Mouse (Mus musculus) embryonic facial prominence, embryonic 10.5 days (tissue): Measurements from ENCODE around the gene A730061H03Rik. TPM values are rescaled to one million over a fixed set of nuclear protein-coding genes. Genes with fewer than 3 reads are reported as not detected.

Experiments used
- DNase-seq: peaks from one replicate; pipeline ENCODE4 v3.0.0-alpha.2; 2017; ENCODE audit warnings: low spot score
- H3K27ac ChIP-seq: fragments of 300-500 bp; sonication (generic); replicated peaks from 2 replicates; pipeline ENCODE4 v1.5.1; 2016; ENCODE audit warnings: mild to moderate bottlenecking
- H3K27me3 ChIP-seq: fragments of 300-500 bp; sonication (generic); replicated peaks from 2 replicates; pipeline ENCODE4 v1.6.1; 2016; ENCODE audit warnings: low read depth, mild to moderate bottlenecking; ENCODE audit not compliant: poor library complexity, severe bottlenecking
- H3K36me3 ChIP-seq: fragments of 300-500 bp; sonication (generic); replicated peaks from 2 replicates; pipeline ENCODE4 v1.6.1; 2016; ENCODE audit warnings: mild to moderate bottlenecking, moderate library complexity
- H3K4me1 ChIP-seq: fragments of 300-500 bp; sonication (generic); 2 replicates; pipeline ENCODE4 v1.6.1; 2016
- H3K4me3 ChIP-seq: fragments of 300-500 bp; sonication (generic); 2 replicates; pipeline ENCODE4 v1.5.1; 2016; ENCODE audit warnings: mild to moderate bottlenecking, moderate library complexity
- H3K9me3 ChIP-seq: fragments of 300-500 bp; sonication (generic); 2 replicates; pipeline ENCODE4 v1.6.1; 2016; ENCODE audit warnings: mild to moderate bottlenecking
- WGBS: fragments of 180-500 bp; shearing (Covaris S2); methylation state at CpG from one replicate; pipeline ENCODE4 v1.1.7; 2016; 5-methylcytosine and 5-hydroxymethylcytosine counted together
- polyA plus RNA-seq: library from polyadenylated mRNA; unstranded; fragments of >200 nt; fragmentation: Nextera tagmentation; extraction: Ambion mirVana; gene quantifications from 2 replicates; pipeline ENCODE4 v1.2.1, GENCODE M21; 2016

A730061H03Rik gene
- not detected in 2 replicates for polyA plus RNA-seq

GRCm38 (mm10) chr14:55560202-55561073 lies at the start of gene A730061H03Rik:
A730061H03Rik (minus strand) TSS chr14:55560406.
- Histone ChIP-seq H3K36me3 (peaks cover 25% of the 10 kb centered on the region), H3K27ac (peak within 1 kb of the TSS; percentile 95), H3K27me3 (no peaks in the 10 kb centered on the region), H3K4me1 (peaks cover 26% of the 10 kb centered on the region), H3K4me3 (peak within 1 kb of the TSS; percentile 79), H3K9me3 (no peaks in the 10 kb centered on the region)
- peak; percentile 98 for DNase-seq
- under 1% methylated on average over 51 of the region's 51 CpGs for WGBS

GRCm38 (mm10) chr14:55608339-55608738 lies 48.1 kb upstream of the A730061H03Rik start:
- H3K4me1 ChIP-seq: peaks cover 14% of the 10 kb centered on the region
- H3K27me3 ChIP-seq: no peaks in the 10 kb centered on the region
- WGBS: 92% methylated on average over 6 of the region's 6 CpGs
- H3K9me3 ChIP-seq: no peaks in the 10 kb centered on the region
- H3K36me3 ChIP-seq: peaks cover 65% of the 10 kb centered on the region
- no peak overlapping the region for H3K4me3 ChIP-seq
- H3K27ac ChIP-seq: no peak overlapping the region
- DNase-seq: no peak

- H3K27ac ChIP-seq: no peak overlapping the region
- no peak overlapping the region for H3K4me3 ChIP-seq
- H3K9me3 ChIP-seq: no peaks in the 10 kb centered on the region
- peaks cover 20% of the 10 kb centered on the region for H3K4me1 ChIP-seq
- peaks cover 89% of the 10 kb centered on the region for H3K36me3 ChIP-seq
- no peak for DNase-seq
- 93% methylated on average over 16 of the region's 16 CpGs for WGBS
- no peaks in the 10 kb centered on the region for H3K27me3 ChIP-seq
Measured at GRCm38 (mm10) chr14:55605743-55606459, 45.7 kb upstream of the A730061H03Rik start.

GRCm38 (mm10) chr14:55604823-55605222 lies 44.6 kb upstream of the A730061H03Rik start:
- peak overlapping the region; percentile 46; the same call in 1 of the 2 replicates for H3K4me3 ChIP-seq
- no peaks in the 10 kb centered on the region for H3K27me3 ChIP-seq
- H3K36me3 ChIP-seq: peaks cover 95% of the 10 kb centered on the region
- DNase-seq: no peak
- peaks cover 20% of the 10 kb centered on the region for H3K4me1 ChIP-seq
- WGBS: 90% methylated on average over 11 of the region's 11 CpGs
- no peak overlapping the region for H3K27ac ChIP-seq
- H3K9me3 ChIP-seq: no peaks in the 10 kb centered on the region

- WGBS: 19% methylated on average over 19 of the region's 19 CpGs
- Histone ChIP-seq H3K4me1 (peaks cover 20% of the 10 kb centered on the region), H3K27ac (peak overlapping the region; percentile 74), H3K36me3 (peaks cover 95% of the 10 kb centered on the region), H3K27me3 (no peaks in the 10 kb centered on the region), H3K9me3 (no peaks in the 10 kb centered on the region), H3K4me3 (peak overlapping the region; percentile 46)
- DNase-seq: peak; percentile 87
Measured at GRCm38 (mm10) chr14:55603633-55604576, 43.7 kb upstream of the A730061H03Rik start.

GRCm38 (mm10) chr14:55603271-55603632 lies 43.0 kb upstream of the A730061H03Rik start, which contains the start of gene Irf9:
Irf9 (plus strand) TSS chr14:55603571.
- DNase-seq: no peak
- Histone ChIP-seq H3K27me3 (no peaks in the 10 kb centered on the region), H3K4me3 (peak within 1 kb of the TSS; percentile 46), H3K4me1 (peaks cover 20% of the 10 kb centered on the region), H3K9me3 (no peaks in the 10 kb centered on the region), H3K36me3 (peaks cover 95% of the 10 kb centered on the region), H3K27ac (peak within 1 kb of the TSS; percentile 74)
- WGBS: 89% methylated on average over 7 of the region's 7 CpGs

GRCm38 (mm10) chr14:55598521-55599390 lies 38.5 kb upstream of the A730061H03Rik start:
- no peak for DNase-seq
- WGBS: 94% methylated on average over 21 of the region's 21 CpGs

GRCm38 (mm10) chr14:55596036-55596690 lies 36.0 kb upstream of the A730061H03Rik start:
- WGBS: 86% methylated on average over 13 of the region's 13 CpGs
- no peak overlapping the region for H3K4me3 ChIP-seq
- peaks cover 82% of the 10 kb centered on the region for H3K36me3 ChIP-seq
- no peaks in the 10 kb centered on the region for H3K9me3 ChIP-seq
- H3K27me3 ChIP-seq: no peaks in the 10 kb centered on the region
- no peak overlapping the region for H3K27ac ChIP-seq
- peaks cover 18% of the 10 kb centered on the region for H3K4me1 ChIP-seq
- DNase-seq: no peak

More at GRCm38 (mm10) chr14:55598521-55599390, 38.5 kb upstream of the A730061H03Rik start:
- Histone ChIP-seq H3K27me3 (no peaks in the 10 kb centered on the region), H3K9me3 (no peaks in the 10 kb centered on the region), H3K4me1 (peaks cover 10% of the 10 kb centered on the region), H3K4me3 (no peak overlapping the region), H3K27ac (no peak overlapping the region), H3K36me3 (peaks cover 100% of the 10 kb centered on the region)

- Histone ChIP-seq H3K27me3 (no peaks in the 10 kb centered on the region), H3K36me3 (peaks cover 64% of the 10 kb centered on the region), H3K9me3 (no peaks in the 10 kb centered on the region), H3K27ac (peak overlapping the region; percentile 92), H3K4me1 (peaks cover 28% of the 10 kb centered on the region), H3K4me3 (peak overlapping the region; percentile 70)
- 8% methylated on average over 16 of the region's 16 CpGs for WGBS
- peak; percentile 18 for DNase-seq
Measured at GRCm38 (mm10) chr14:55592226-55592625, 32.0 kb upstream of the A730061H03Rik start.

- Histone ChIP-seq H3K27me3 (no peaks in the 10 kb centered on the region), H3K9me3 (no peaks in the 10 kb centered on the region), H3K36me3 (peaks cover 60% of the 10 kb centered on the region), H3K4me3 (peak within 1 kb of the TSS; percentile 70), H3K4me1 (peaks cover 28% of the 10 kb centered on the region), H3K27ac (peak within 1 kb of the TSS; percentile 92)
- WGBS: under 1% methylated on average over 33 of the region's 33 CpGs
- DNase-seq: peak; percentile 94
Measured at GRCm38 (mm10) chr14:55591331-55591891, 31.2 kb upstream of the A730061H03Rik start, which contains the start of gene Rnf31. Rnf31 (plus strand) TSS chr14:55591708.
